Mouse (Mus musculus) erythroid progenitor cell, adult 5-6 weeks (primary cell): Measurements from ENCODE around the gene Dppa1. TPM values are rescaled to one million over a fixed set of nuclear protein-coding genes. Genes with fewer than 3 reads are reported as not detected.
"Not testable (repeated sequence)": the region's sequence is repeated elsewhere in the genome, so short reads cannot be mapped to it uniquely, and the experiment has no call there.

Source experiments
- ATAC-seq: replicated peaks from 2 replicates; pipeline ENCODE4 v1.8.0; 2016; ENCODE audit warnings: moderate number of reproducible peaks, mild to moderate bottlenecking, moderate TSS enrichment, inconsistent platforms; ENCODE audit not compliant: poor library complexity, low FRiP score, severe bottlenecking
- total RNA-seq, 2 experiments: library from RNA; stranded (forward) in 1 of 2; stranded (reverse) in 1 of 2; fragments of 150-400 nt in 1 of 2; fragments of 186-747, 209-891 nt in 1 of 2; gene quantifications; 2 replicates each; pipeline versions ENCODE4 v1.2.3 to v1.2.4; 2015 to 2017; ENCODE audit warnings: low replicate concordance in 2 of 2

Dppa1 gene
- not detected in 2 replicates for total RNA-seq (2015; ENCODE audit: low replicate concordance)
- total RNA-seq (2017; ENCODE audit: low replicate concordance), result not detected in 2 replicates

DNA sequence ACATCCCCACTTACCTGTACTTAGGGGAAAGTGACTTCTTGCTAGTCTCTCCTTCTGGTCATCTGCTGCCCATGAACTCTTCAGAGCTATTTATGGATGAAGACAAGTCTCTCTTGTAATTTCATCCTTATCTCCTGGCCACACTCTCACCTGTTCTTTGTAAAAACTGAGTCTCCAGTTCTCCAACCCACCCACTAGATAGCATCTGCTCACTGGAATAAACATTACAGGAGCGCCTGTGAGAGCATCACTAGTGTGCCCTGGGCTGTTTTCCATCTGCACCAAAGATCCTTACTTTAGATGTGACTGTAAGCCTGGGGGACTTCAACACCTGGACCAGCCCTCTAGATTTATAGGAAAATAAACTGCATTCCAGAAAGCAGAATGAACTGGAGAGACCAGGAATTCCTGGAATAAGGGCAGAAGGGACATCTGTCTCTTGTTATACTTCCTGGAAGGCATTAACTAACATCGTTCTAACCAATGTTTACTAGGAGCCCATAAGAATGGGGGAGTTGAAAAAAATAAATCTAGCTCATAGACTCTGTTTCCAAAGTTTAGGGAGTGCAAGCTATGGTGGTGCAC, at the start of gene Dppa1:
Dppa1 (minus strand) TSS at position 51 of the 585 bp plus-strand sequence.
- no peak for ATAC-seq

DNA sequence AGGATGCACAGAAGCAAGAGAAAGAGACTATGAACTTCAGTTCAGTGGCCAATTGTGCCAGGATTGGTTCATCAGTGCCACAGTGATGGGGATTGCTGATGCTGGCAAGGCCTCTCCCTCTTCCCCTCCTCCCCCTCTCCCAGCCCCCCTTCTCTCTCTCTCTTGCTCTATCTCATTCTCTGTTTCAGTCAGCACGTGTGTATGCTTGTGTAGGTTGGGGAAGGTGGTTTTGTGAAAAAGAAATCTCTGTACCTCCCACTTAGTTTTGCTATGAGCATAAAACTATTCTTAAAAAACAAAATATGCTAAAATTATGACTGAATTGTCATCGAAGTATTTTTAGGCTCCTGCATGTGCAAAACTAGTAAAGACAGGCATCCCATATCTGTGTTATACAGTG, 38.9 kb upstream of the Dppa1 start:
- no peak for ATAC-seq

DNA sequence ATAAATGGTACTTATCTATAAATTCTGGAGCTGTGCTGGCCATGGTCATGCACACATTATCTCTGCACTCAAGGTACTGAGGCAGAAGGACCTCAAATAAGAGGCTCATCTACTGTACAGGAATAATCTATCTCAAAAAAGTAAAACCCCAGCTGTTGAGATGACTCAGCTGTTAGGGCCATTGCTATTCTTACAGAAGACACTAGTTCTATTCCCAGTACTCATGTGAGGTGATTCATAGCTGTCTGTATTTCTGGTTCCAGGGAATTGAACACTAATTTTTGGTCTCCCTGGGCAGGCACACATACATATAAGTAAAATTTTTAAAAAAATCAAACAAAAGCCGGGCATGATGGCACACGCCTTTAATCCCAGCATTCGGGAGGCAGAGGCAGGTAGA, 38.0 kb upstream of the Dppa1 start:
- no peak for ATAC-seq

DNA sequence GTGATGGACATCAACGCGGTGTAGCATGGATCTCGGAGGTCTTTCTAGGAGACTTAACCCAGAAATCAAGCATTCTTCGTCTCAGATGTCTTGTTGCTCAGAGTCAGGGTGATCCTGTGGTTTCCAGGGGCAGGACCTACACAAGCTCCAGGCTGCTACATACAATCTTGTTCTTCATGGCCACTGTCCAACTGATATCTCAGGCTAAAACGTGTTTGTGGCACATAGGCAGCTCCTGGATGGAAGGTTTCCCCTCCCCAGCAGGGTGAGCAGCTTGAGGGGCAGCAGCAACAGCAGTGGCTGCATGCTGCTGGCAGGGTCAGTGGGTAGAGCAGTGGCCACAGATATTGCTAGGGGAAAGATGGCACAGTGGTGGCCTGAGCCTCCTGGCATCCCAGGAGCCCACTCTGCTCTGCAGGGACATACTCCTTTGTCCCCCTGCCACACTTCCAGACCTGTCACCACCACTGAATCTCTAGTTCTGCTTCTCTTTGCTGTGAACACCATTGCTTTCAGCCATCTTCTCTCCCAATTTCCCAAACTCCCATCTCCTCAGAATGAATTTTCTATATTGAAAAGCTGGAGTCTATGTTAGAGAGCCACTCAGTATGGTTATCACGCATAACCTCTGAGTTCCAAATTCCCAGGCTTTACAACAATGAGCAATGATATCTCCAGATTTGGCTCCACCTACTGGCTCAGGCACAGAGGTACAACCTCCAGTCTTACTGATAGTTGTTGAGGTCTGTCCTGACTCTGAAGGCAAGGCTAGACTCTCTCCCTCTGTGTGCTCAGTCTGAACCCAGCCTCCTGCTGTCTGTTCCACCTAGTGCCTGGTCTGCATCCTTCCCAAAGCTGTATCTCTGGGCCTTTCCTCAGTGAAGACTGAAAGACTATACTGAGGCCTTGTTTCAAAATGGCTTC, 36.8 kb upstream of the Dppa1 start:
- ATAC-seq, result peak; percentile 54; the same call in 1 of the 2 replicates

DNA sequence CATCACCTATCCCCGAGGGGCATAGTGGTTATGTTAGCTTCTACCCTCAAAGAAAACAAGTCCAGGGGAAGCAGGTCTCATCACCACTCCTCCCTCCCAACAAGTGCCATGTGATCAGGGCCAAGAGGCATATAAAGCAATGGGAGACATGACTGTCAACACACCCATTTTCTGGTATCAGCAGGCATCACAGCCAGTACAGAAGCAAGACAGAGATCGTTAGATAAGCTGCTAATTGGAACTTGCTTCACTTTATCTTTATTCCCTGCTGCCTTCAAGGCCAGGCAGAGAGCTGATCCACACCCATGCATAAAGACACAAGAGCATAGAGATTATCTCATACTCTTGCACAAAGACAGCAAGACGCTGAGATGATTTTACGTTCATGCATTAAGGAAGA, 34.2 kb upstream of the Dppa1 start:
- no peak for ATAC-seq

DNA sequence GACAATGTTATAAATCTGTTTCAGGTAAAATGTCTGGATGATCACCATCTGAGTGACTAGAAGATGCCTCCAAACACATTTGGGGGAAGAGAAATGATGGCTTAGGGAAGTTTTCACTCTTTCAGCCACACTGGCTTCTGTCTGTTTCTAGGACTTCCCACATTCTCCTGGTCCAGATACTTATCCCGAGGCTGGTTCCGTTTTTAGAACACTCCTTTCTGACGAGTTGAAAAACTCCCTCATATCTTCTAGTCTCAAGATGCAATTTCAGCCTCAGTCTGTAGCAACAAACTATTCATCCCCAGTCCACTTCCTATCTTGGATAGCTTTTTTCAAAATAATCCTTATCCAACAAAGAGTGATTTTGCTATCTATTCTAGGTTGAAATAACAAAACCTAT, 23.4 kb upstream of the Dppa1 start:
- ATAC-seq, result no peak

DNA sequence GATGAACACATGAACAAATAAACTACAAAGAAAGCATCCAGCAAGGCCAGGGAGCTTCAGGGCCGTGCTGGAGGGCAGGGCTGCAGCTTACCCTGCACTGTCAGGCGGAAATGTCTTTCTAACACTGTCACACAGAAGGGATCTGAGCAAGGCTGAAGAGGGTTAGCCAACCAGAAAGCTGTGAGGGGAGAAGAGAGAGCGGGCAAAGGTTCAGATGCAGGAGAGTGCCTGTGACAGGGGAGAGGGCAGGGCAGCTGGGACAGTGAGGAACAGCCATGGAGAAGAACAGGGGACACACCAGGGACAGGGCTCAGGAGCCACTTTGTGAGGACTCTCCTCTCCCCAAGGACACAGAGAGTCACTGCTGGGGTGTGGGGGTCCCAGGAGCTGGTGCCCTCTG, 20.6 kb upstream of the Dppa1 start:
- 0 out of 2 replicates have a peak, but pooled peaks have one; percentile 30 for ATAC-seq

DNA sequence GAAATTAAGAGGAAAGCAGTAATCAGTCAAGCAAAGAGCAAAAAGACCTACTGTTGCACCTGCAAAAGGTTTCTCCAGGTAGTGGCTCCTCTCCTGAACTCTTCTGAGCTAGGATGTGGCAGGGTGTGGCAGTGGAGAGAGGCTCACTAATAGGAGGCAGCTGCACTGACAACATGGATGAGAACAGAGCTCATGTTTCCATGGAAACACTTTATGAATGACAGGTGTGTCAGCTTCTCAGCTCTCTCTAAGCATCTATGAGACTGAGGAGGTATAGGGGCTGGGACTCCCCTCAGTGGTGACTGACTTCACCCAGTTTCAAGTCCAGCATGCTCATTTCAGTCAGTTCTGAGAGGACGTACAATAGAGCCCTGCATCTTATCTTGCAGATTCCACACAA, 15.8 kb upstream of the Dppa1 start:
- ATAC-seq, result no peak

DNA sequence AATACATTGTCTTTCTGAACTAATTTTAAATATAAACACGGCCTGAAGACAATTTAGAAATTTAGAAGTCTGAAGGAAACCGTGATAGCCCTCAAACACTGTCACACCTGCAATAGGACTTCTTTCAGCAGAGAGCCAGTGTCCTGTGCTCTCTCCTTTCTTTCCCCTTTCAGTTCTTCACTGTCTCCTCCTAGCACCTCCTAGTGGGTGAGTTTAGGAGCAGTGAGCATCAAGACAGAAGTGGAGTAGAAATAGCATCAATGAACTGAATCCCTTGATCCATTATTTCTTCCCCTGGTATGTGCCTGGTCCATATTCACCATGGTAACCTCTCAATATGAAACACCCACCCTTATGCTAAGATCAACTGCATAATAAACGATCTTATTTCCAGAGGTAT, 7.5 kb upstream of the Dppa1 start:
- no peak for ATAC-seq

DNA sequence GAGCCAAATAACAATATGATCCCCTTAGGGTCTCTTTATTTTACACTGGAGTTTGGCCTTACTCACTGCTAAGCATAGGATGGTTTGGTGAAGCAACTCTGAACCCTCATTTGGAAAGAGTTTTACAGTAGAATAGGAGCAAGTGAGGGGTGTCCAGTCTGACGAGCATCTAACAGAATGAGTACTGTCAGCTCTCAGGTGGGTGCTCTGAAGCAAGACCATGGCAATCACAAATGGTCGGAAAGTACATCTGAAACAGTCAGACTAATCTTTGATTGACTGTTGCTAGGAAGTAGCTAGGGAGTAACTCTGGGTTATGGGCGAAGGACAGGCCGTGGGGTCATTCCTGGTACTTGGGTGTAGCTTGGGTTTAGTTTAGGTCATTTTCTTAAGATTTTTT, 6.5 kb upstream of the Dppa1 start:
- ATAC-seq, result not testable (repeated sequence)

DNA sequence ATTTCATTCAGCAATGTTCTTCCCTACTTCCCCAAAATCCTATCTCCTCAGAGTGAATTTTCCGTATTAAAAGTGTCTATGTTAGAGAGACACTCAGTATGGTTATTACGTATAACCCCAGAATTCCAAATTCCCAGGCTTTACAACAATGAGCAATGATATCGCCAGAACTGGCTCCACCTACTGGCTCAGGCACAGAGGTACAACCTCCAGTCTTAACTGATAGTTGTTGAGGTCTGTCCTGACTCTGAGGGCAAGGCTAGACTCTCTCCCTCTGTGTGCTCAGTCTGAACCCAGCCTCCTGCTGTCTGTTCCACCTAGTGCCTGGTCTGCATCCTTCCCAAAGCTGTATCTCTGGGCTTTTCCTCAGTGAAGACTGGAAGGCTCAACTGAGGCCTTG, 2.6 kb upstream of the Dppa1 start:
- ATAC-seq, result no peak

DNA sequence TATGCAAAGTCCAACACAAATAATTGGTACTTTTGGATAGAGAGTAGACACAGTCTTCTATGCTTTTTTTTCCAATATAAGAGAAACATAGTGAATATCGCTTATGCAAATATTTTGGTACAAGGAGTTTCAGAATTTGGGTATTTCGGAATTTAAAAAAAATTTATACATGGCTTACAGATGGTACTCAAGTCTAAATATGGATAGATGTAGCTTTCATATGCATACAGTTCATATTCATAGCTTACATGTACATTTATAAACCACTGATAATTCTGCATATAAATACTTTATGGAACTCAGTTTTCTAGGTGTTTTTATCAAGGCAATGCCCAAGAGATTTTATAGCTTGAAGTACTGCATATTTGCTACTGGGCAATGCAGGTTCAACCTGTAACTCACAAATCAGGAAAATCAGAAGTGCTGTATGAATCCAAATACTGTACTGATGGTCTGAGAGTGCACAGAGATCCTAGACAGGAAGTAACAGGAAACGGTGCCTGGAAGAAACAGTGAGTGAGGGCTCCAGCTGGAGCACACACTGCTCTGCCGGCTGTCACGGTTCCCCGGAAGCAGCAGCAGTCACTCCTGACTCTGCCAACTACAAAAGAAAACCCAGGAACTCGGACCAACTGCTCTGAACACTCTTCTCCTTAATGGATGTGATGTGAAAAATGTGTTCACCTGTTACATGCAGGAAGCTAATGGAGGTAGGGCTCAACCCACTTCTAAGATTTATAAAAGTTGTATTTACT, 8.5 kb downstream of the Dppa1 start:
- no peak for ATAC-seq

DNA sequence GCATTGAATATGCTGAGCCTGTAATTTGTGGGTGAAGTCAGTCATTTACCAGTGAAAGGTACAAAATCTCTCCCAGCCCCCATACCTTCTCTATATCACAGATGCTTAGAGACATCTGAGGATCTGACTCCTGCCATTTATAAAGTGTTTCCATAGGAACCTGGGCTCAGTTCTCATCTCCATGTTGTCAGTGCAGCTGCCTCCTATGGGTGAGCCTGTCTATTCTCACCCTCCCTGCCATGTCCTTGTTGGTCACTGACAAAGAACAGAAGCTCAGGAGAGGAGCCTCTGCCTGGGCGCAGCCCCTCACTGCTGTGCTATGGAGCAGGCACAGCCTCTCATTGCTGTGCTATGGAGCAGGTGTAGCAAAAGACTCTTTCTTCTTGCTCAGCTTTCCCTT, 9.1 kb downstream of the Dppa1 start:
- no peak for ATAC-seq

DNA sequence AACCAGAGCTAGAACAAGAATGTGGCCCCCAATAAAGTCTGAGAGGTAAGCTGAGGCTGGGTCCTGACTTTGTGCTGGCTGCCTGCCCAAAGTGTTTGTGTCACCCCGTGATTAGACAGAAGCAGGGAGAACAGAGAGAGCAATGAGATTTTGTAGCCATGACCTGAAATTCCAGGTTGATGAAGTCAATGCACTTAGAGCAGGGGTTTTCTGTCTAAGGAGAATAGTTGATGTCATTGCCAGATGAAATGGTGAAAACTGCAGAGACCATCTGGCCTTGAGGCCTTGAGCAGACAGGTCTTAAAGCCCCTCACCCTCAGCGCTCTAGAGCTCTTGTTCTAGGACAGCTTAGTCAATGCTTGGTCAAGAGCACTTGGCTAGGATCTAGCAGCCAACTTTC, 36.6 kb downstream of the Dppa1 start:
- ATAC-seq, result no peak

DNA sequence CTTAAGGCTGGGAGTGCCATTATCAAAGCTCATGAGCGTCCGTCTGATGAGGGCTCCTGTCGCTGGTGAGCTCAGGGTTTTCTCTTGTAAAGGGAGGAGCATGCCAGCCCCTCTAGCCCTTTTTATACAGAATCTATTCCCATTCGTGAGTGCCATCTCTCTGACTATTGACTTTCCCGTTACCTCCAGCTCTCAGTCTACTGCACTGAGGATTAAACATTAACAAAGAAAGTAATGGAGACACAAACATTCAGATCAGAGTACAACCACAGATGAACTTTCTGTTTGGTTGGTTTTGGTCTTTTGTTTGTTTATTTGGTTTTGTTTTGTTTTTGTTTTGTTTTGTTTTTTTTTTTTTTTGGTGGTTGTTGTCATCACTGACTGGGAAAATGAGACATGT, 46.3 kb downstream of the Dppa1 start:
- no peak for ATAC-seq

DNA sequence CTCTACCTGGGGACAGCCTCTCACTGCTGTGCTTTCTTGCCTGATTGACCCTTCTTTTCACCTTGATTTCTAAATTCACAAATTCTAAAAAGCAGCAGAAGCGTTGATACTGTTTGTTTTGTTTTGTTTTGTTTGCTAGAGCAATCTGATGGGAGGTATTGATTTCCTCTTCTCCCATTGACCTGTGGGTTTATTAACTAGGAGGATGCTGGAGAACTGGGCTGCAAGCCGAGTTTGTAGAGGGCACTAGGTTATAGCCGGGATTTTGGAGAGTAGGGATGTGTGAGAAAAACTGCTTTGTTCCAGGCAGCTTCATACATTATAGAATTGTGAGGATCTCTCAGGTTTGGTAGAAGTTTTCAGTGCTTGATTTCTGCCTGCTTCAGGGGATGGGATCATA, 48.6 kb downstream of the Dppa1 start:
- no peak for ATAC-seq

DNA sequence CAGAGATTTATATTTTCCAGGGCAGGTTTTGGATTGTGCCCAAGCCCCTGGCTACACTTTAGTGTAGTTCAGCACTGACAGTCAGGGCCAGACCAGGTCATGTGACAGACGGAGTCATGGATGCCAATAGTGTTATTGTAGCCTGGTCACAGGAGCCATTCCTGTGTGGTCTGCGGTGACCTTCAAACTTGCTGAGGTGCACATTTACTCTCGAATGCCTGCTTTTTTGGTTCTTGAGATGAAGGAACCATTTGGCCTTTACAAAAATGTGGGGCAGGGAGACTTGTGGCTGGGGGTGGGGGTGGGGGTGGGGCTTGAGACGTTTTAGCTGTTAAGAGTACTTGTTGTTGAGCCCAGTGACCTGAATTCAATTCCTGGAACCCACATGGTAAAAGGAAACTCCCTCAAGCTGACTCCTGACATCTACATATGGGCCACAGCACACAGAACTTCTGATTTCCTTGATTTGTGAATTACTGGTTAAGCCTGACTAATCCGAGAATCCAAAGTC, 50.2 kb downstream of the Dppa1 start:
- ATAC-seq, result no peak

DNA sequence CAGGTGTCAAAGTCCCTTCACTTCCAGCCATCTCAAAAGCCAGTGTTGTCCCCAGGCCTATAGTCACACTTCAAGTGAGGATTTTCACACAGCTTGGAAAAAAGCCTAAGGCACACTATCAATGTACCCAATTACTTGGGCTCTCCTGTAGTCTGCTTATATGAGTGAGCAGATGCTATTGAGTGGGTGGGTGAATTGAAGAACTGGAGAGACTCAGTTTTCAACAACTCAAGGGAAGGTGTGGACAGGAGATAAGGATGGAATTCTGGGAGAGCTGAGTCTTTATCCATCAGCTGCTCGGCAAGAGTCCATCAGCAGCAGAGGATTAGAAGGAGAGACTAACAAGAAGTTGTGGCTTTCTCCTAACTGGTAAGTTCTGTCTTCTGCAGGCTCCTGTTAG, 57.7 kb downstream of the Dppa1 start, which contains the start of gene BC053393:
BC053393 (plus strand) TSS at position 210 of the 400 bp plus-strand sequence.
- no peak for ATAC-seq

DNA sequence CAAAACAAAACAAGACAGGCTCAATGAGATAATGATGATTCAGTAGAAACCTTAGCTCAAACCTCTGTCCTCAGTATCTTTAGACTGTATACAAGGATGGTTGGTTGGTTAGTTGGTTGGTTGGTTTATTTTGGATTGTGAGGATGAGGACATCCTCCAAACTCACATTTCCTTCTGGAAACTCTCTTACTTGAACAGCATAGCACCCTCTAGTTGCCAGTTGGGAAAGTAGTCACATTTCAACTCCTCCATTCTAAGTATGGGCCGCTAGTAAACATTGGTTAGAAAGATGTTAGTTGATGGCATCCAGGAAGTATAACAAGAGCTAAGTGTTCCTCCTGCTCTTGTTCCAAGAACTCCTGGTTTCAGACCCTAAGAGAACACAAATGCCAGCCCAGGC, 60.0 kb downstream of the Dppa1 start:
- ATAC-seq, result no peak

DNA sequence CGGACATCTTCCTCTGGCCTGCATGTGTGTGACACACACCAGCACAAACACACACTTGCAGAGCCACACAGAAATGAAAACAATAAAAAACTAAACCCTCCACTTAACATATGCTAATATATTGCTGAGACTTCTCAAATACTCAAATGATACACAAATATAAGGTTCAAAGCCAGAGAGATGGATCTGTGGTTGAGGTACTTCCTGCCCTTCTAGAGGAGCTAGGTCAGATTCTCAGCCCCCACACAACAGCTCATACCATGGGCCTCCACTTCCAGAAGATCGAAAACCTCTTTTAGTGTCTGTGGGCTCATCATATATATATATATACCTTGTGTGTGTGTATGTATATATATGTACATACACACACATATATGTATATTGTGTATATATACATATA, 63.1 kb downstream of the Dppa1 start:
- ATAC-seq, result no peak
